In the genomic region with DNA sequence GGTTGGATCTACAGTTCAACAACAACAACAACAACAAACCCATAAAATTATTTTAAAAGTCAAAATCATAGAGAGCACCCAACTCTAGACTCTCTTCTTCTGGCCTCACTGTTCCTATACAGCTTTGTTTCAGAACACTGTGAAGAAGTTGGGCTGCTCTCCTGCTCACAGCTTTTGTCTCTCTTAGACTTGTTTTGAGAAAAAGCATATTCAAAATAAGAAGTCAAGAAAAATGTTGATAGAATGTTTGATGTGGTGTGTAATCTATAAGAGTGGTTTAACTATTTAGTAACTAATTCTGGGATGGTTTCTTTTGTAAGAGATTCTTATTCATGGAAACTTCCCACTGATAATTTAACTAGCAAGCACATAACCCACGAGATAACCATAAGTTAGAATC, we compare ENCODE assay signal across 21 mouse cellular contexts. TPM values are rescaled to one million over a fixed set of nuclear protein-coding genes. Genes with fewer than 3 reads are reported as not detected.
"Had no signal": no experiment of that assay in that cellular context is flagged by ENCODE, and none has a peak within 500 bp of the region (broad histone marks: within the 10 kb centered on the region; RNA-seq: fewer than 3 reads in every experiment).

A gene (minus strand): TSS at position 101 of the 400 bp plus-strand sequence.

- ATAC-seq: lung, postnatal 0 days; midbrain, embryonic 13.5 days; midbrain, embryonic 15.5 days had no signal

- H3K9ac ChIP-seq: limb, embryonic 15.5 days; liver, embryonic 15.5 days; lung, embryonic 15.5 days; midbrain, embryonic 13.5 days; midbrain, embryonic 15.5 days; neural tube, embryonic 12.5 days had no signal

- H3K9me3 ChIP-seq: limb, embryonic 15.5 days; liver, embryonic 15.5 days; lung, embryonic 15.5 days; megakaryocyte, embryonic 14.5 days; midbrain, embryonic 13.5 days; midbrain, embryonic 15.5 days; neural tube, embryonic 12.5 days had no signal

- DNase-seq: lung, adult 2 months; lung, postnatal 14 days; lung, postnatal 36 days; retina, postnatal 1 day; right cerebral cortex, adult 18-20 months; right cerebral cortex, postnatal 25 days; right cerebral cortex, postnatal 4 days; spleen, adult 18-20 months; thymus, adult 18-20 months; thymus, postnatal 14 days; thymus, postnatal 36 days had no signal

- H3K4me2 ChIP-seq: limb, embryonic 15.5 days; liver, embryonic 15.5 days; lung, embryonic 15.5 days; midbrain, embryonic 11.5 days; midbrain, embryonic 13.5 days; midbrain, embryonic 15.5 days; neural tube, embryonic 12.5 days had no signal

- H3K4me1 ChIP-seq: limb, embryonic 15.5 days; lung, embryonic 15.5 days; megakaryocyte, embryonic 14.5 days; midbrain, embryonic 13.5 days; midbrain, embryonic 15.5 days; neural tube, embryonic 12.5 days had no signal

- H3K27me3 ChIP-seq: limb, embryonic 15.5 days; liver, embryonic 15.5 days; lung, embryonic 15.5 days; megakaryocyte, embryonic 14.5 days; midbrain, embryonic 13.5 days; midbrain, embryonic 15.5 days; neural tube, embryonic 12.5 days had no signal

- H3K4me3 ChIP-seq: limb, embryonic 15.5 days; liver, embryonic 15.5 days; lung, embryonic 15.5 days; megakaryocyte, embryonic 14.5 days; midbrain, embryonic 13.5 days; midbrain, embryonic 15.5 days; neural tube, embryonic 12.5 days had no signal

- H3K27ac ChIP-seq: limb, embryonic 15.5 days; liver, embryonic 15.5 days; lung, embryonic 15.5 days; macrophage; midbrain, embryonic 13.5 days; midbrain, embryonic 15.5 days; neural tube, embryonic 12.5 days had no signal

RNA-seq across cellular contexts. Expression of the gene that starts here (rescaled TPM):
- polyA plus RNA-seq: liver, embryonic 15.5 days; lung, adult 2 months had no signal
